In the genomic region with DNA sequence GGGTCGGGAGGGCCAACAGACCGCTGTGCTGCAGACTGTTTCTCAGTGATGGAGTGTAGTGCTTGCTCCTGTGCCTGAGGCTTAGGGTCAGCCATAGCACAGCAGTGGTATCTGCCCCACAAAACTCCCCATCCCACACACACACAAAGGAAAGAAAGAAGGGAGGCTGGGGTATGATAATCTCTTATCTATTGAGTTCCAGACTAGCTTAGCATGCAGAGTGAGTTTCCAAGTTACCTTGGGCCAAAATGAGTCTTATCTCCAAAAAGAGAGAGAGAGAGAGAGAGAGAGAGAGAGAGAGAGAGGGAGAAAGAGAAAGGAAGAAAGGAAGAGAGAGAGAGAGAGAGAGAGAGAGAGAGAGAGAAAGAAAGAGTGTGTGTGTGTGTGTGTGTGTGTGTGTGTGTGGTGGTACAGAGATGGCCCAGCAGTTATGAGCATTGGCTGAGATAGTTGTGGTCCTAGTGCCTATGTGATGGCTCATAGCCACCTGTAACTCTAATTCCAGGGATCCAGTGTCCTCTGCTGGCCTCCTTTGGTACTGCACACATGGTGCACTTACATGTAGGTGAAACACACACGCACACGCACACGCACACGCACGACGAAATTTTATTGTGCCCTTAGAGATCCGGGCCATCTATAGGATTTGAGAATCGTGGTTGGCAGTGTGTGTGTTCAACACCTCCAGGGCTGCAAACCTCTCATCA, we compare ENCODE assay signal across 8 mouse cellular contexts. TPM values are rescaled to one million over a fixed set of nuclear protein-coding genes. Genes with fewer than 3 reads are reported as not detected.
DNase-seq lines count a peak whose midpoint lies in the region; ATAC-seq and TF ChIP-seq lines count a peak whose summit lies in the region.

No protein-coding gene starts in this region.

- TF ChIP-seq EP300 in CH12.LX (IDR thresholded peaks at IDR 0.05; ENCODE audit: low read length) = no peak

- in situ Hi-C loops in CH12.LX (cut with MboI; ENCODE audit: low pct_ligation_motif_present, low pct_unique_long_range_greater_than_20kb, low sequenced_read_pairs) = no loop called here

- no peak overlapping the region for H3K27ac ChIP-seq in CH12.LX (ENCODE audit: insufficient read depth, low read depth)
- no peak overlapping the region for H3K27ac ChIP-seq in neural tube, embryonic 15.5 days (replicated peaks)

- dilution Hi-C loops in CH12.LX (cut with MboI; ENCODE audit: extremely low pct_ligation_motif_present, extremely low pct_unique_long_range_greater_than_20kb, low sequenced_read_pairs) = no loop called here

- peak; percentile 56 for TF ChIP-seq RAD21 in CH12.LX (IDR thresholded peaks at IDR 0.05; ENCODE audit: low read depth, low read length)

- no peak for TF ChIP-seq POLR2A in CH12.LX (IDR thresholded peaks at IDR 0.05; ENCODE audit: low read depth, low read length)
- TF ChIP-seq POLR2A in brain, embryonic 14.5 days (IDR thresholded peaks at IDR 0.05; ENCODE audit: borderline replicate concordance, extremely low read depth, insufficient read depth, insufficient read length, poor library complexity, severe bottlenecking) = no peak

- H3K4me2 ChIP-seq in CH12.LX (ENCODE audit: insufficient read depth, low read depth, poor library complexity, severe bottlenecking) = no peak overlapping the region
- no peak overlapping the region for H3K4me2 ChIP-seq in neural tube, embryonic 15.5 days

- peak; percentile 39 to 69; a peak in 3 of 4 replicates for TF ChIP-seq CTCF in CH12.LX (conservative IDR thresholded peaks at IDR 0.05 in 1 of 2, IDR thresholded peaks at IDR 0.05 in 1 of 2; ENCODE audit: low read depth in 2 of 2, low read length in 2 of 2)
- TF ChIP-seq CTCF in brain, embryonic 14.5 days (IDR thresholded peaks at IDR 0.05; ENCODE audit: borderline replicate concordance, extremely low read depth, insufficient read depth, insufficient read length) = peak; percentile 33; the same call in 1 of the 2 replicates

- peak; percentile 29 for ATAC-seq in megakaryocyte progenitor cell, adult 5-6 weeks (replicated peaks; ENCODE audit: poor library complexity)
- ATAC-seq in neural tube, embryonic 15.5 days (ENCODE audit: low FRiP score) = no peak

- H3K79me2 ChIP-seq in CH12.LX (replicated peaks; ENCODE audit: control insufficient read depth, extremely low read depth, insufficient read depth, poor library complexity, severe bottlenecking) = peaks cover 24% of the 10 kb centered on the region

- H3K36me3 ChIP-seq in CH12.LX (replicated peaks in 1 of 2; ENCODE audit: control insufficient read depth in 1 of 2, insufficient read depth in 1 of 2, low read length in 1 of 2) = peaks cover 61 to 78% of the 10 kb centered on the region in 2 experiments
- peaks cover 9% of the 10 kb centered on the region; the same call in 1 of the 2 replicates for H3K36me3 ChIP-seq in neural tube, embryonic 15.5 days

- peaks cover 5 to 24% of the 10 kb centered on the region in 2 experiments; a peak in 3 of 4 replicates for H3K4me1 ChIP-seq in CH12.LX (ENCODE audit: control insufficient read depth in 1 of 2, insufficient read depth in 2 of 2)
- peaks cover 30% of the 10 kb centered on the region for H3K4me1 ChIP-seq in neural tube, embryonic 15.5 days

- no peaks in the 10 kb centered on the region for H3K27me3 ChIP-seq in CH12.LX (replicated peaks)
- no peaks in the 10 kb centered on the region for H3K27me3 ChIP-seq in neural tube, embryonic 15.5 days (replicated peaks)

- DNase-seq in heart, postnatal 4 days = peak; percentile 65
- no peak for DNase-seq in heart, adult 11 months
- DNase-seq in CH12.LX (ENCODE audit: extremely low read depth) = peak; percentile 75
- DNase-seq in brain, embryonic 14.5 days (ENCODE audit: low read depth) = no peak
- DNase-seq in frontal cortex, postnatal 10 days (ENCODE audit: low spot score in 2 of 2) = no peak
- DNase-seq in heart, adult 8-10 months (ENCODE audit: low spot score) = no peak

- H3K4me3 ChIP-seq in CH12.LX (replicated peaks in 1 of 3; ENCODE audit: low read depth in 2 of 3, low read length in 2 of 3, poor library complexity in 1 of 3) = no peak overlapping the region
- no peak overlapping the region for H3K4me3 ChIP-seq in neural tube, embryonic 15.5 days (replicated peaks)

- no peak overlapping the region for H3K9ac ChIP-seq in CH12.LX (ENCODE audit: insufficient read depth, low read depth)
- H3K9ac ChIP-seq in neural tube, embryonic 15.5 days (replicated peaks) = no peak overlapping the region

- peaks cover 3% of the 10 kb centered on the region for H3K9me3 ChIP-seq in CH12.LX (replicated peaks; ENCODE audit: low read length)
- no peaks in the 10 kb centered on the region for H3K9me3 ChIP-seq in neural tube, embryonic 15.5 days (replicated peaks)

- 87% methylated on average over 10 of the region's 10 CpGs for WGBS in neural tube, embryonic 15.5 days

TF ChIP-seq in CH12.LX, 34 proteins besides CTCF, POLR2A, EP300 and RAD21:
- no peak for TF ChIP-seq BHLHE40 (IDR thresholded peaks at IDR 0.05; ENCODE audit: low read depth, low read length)
- TF ChIP-seq SMC3 (IDR thresholded peaks at IDR 0.05; ENCODE audit: low read depth, low read length) = peak; percentile 55

RNA-seq across cellular contexts. Expression of gene Rgl2, which starts 4.6 kb away (rescaled TPM):
- total RNA-seq in heart, postnatal 4 days (2021) = 10 to 100 TPM; 56.5 to 58.1 TPM
- total RNA-seq in CH12.LX (2012; rRNA removed) (23.0 and 25.6 TPM in 2 replicates), CH12.LX (2014; rRNA removed) (20.1 and 20.4 TPM in 2 replicates)
- 29.1 and 31.8 TPM in 2 replicates for polyA plus RNA-seq in CH12.LX (2012; ENCODE audit: insufficient read length, low read depth)
- polyA plus RNA-seq in brain, embryonic 14.5 days (2012; rRNA removed) = 184 and 285 TPM in 2 replicates
- total RNA-seq in megakaryocyte progenitor cell, adult 5-6 weeks (2015) = 20.3 and 22.7 TPM in 2 replicates
- 37.9 and 47.9 TPM in 2 replicates for total RNA-seq in megakaryocyte progenitor cell, adult 5-6 weeks (2017)
- polyA plus RNA-seq in neural tube, embryonic 15.5 days (2015; fragmentation: Nextera tagmentation; extraction: Ambion mirVana) = 56.8 and 58.8 TPM in 2 replicates
- 10 to 100 TPM; 29.8 to 35.1 (median 34.1) TPM for total RNA-seq in heart, adult 8-10 months (2022)

RNA-seq across cellular contexts. Expression of gene Zbtb22, which starts 9.0 kb away (rescaled TPM):
- 10 to 100 TPM; 34.3 to 35.8 TPM for total RNA-seq in heart, postnatal 4 days (2021)
- total RNA-seq in CH12.LX (2012; rRNA removed) (21.2 and 23.5 TPM in 2 replicates), CH12.LX (2014; rRNA removed) (11.7 and 12.1 TPM in 2 replicates)
- 20.2 and 20.3 TPM in 2 replicates for polyA plus RNA-seq in CH12.LX (2012; ENCODE audit: insufficient read length, low read depth)
- polyA plus RNA-seq in brain, embryonic 14.5 days (2012; rRNA removed) = 35.8 and 43.6 TPM in 2 replicates
- 10.0 and 11.5 TPM in 2 replicates for total RNA-seq in megakaryocyte progenitor cell, adult 5-6 weeks (2015)
- total RNA-seq in megakaryocyte progenitor cell, adult 5-6 weeks (2017) = 13.3 and 19.2 TPM in 2 replicates
- 13.7 and 15.8 TPM in 2 replicates for polyA plus RNA-seq in neural tube, embryonic 15.5 days (2015; fragmentation: Nextera tagmentation; extraction: Ambion mirVana)
- total RNA-seq in heart, adult 8-10 months (2022) = 10 to 100 TPM; 18.1 to 21.0 (median 19.3) TPM

RNA-seq across cellular contexts. Expression of gene Tapbp, which starts 9.0 kb away (rescaled TPM):
- 10 to 100 TPM; 72.3 to 78.5 TPM for total RNA-seq in heart, postnatal 4 days (2021)
- total RNA-seq in CH12.LX (2012; rRNA removed) = 114 and 134 TPM in 2 replicates
- 44.3 and 45.3 TPM in 2 replicates for total RNA-seq in CH12.LX (2014; rRNA removed)
- 96.7 and 116 TPM in 2 replicates for polyA plus RNA-seq in CH12.LX (2012; ENCODE audit: insufficient read length, low read depth)
- polyA plus RNA-seq in brain, embryonic 14.5 days (2012; rRNA removed) = 17.4 and 22.8 TPM in 2 replicates
- 51.0 and 56.8 TPM in 2 replicates for total RNA-seq in megakaryocyte progenitor cell, adult 5-6 weeks (2015)
- 47.6 and 48.0 TPM in 2 replicates for total RNA-seq in megakaryocyte progenitor cell, adult 5-6 weeks (2017)
- polyA plus RNA-seq in neural tube, embryonic 15.5 days (2015; fragmentation: Nextera tagmentation; extraction: Ambion mirVana) = 35.3 and 51.3 TPM in 2 replicates
- 100 to 1,000 TPM in 2 of 4 experiments, 10 to 100 TPM in 2; 96.8 to 113 (median 105) TPM for total RNA-seq in heart, adult 8-10 months (2022)

RNA-seq across cellular contexts. Expression of gene Pfdn6, which starts 15.4 kb away (rescaled TPM):
- 10 to 100 TPM; 78.0 to 79.5 TPM for total RNA-seq in heart, postnatal 4 days (2021)
- total RNA-seq in CH12.LX (2012; rRNA removed) = 140 and 157 TPM in 2 replicates
- 92.3 and 109 TPM in 2 replicates for total RNA-seq in CH12.LX (2014; rRNA removed)
- polyA plus RNA-seq in CH12.LX (2012; ENCODE audit: insufficient read length, low read depth) = 109 and 149 TPM in 2 replicates
- polyA plus RNA-seq in brain, embryonic 14.5 days (2012; rRNA removed) = 85.7 and 97.5 TPM in 2 replicates
- total RNA-seq in megakaryocyte progenitor cell, adult 5-6 weeks (2015) = 124 and 132 TPM in 2 replicates
- 144 and 218 TPM in 2 replicates for total RNA-seq in megakaryocyte progenitor cell, adult 5-6 weeks (2017)
- 173 and 183 TPM in 2 replicates for polyA plus RNA-seq in neural tube, embryonic 15.5 days (2015; fragmentation: Nextera tagmentation; extraction: Ambion mirVana)
- 10 to 100 TPM; 62.7 to 82.9 (median 71.1) TPM for total RNA-seq in heart, adult 8-10 months (2022)

RNA-seq across cellular contexts. Expression of gene Daxx, which starts 15.5 kb away (rescaled TPM):
- total RNA-seq in heart, postnatal 4 days (2021) = 10 to 100 TPM; 16.5 to 18.0 TPM
- total RNA-seq in CH12.LX (2012; rRNA removed) = 33.8 and 48.3 TPM in 2 replicates
- total RNA-seq in CH12.LX (2014; rRNA removed) = 31.6 and 32.3 TPM in 2 replicates
- polyA plus RNA-seq in CH12.LX (2012; ENCODE audit: insufficient read length, low read depth) = 53.0 and 64.7 TPM in 2 replicates
- polyA plus RNA-seq in brain, embryonic 14.5 days (2012; rRNA removed) = 43.8 and 52.6 TPM in 2 replicates
- 35.7 and 44.5 TPM in 2 replicates for total RNA-seq in megakaryocyte progenitor cell, adult 5-6 weeks (2015)
- 28.7 and 32.1 TPM in 2 replicates for total RNA-seq in megakaryocyte progenitor cell, adult 5-6 weeks (2017)
- 50.7 and 58.5 TPM in 2 replicates for polyA plus RNA-seq in neural tube, embryonic 15.5 days (2015; fragmentation: Nextera tagmentation; extraction: Ambion mirVana)
- total RNA-seq in heart, adult 8-10 months (2022) = 10 to 100 TPM; 11.5 to 16.2 (median 13.7) TPM

Comparison
In these comparisons a context has a peak if more than half of its experiments do, and no peak if none do; other contexts are left out.
1. DNase-seq: peak in heart, postnatal 4 days (single experiment) and CH12.LX (single experiment); none in heart, adult 11 months (single experiment), brain, embryonic 14.5 days (single experiment), frontal cortex, postnatal 10 days (0 of 2) and heart, adult 8-10 months (single experiment).